Mouse (Mus musculus) heart, embryonic 13.5 days (tissue): ENCODE data around the gene Rcor2. TPM values are rescaled to one million over a fixed set of nuclear protein-coding genes. Genes with fewer than 3 reads are reported as not detected.
A peak's percentile ranks its signal among the peaks of the same experiment; 100 is the strongest.

Experiments used
- ATAC-seq: fragments of 200-750 bp; cut with Nextera tagmentation; 2 replicates; pipeline ENCODE4 v1.8.0; 2017; ENCODE audit warnings: moderate TSS enrichment; ENCODE audit not compliant: insufficient number of reproducible peaks, low FRiP score, low TSS enrichment; ENCODE audit errors: extremely low read depth
- H3K27ac ChIP-seq: fragments of 300-500 bp; sonication (generic); replicated peaks from 2 replicates; pipeline ENCODE4 v1.5.1; 2015; ENCODE audit warnings: moderate library complexity, mild to moderate bottlenecking, inconsistent platforms
- H3K27me3 ChIP-seq: fragments of 300-500 bp; sonication (generic); replicated peaks from 2 replicates; pipeline ENCODE4 v1.6.1; 2015; ENCODE audit warnings: mild to moderate bottlenecking, inconsistent platforms
- H3K36me3 ChIP-seq: fragments of 300-500 bp; sonication (generic); 2 replicates; pipeline ENCODE4 v1.6.1; 2015; ENCODE audit warnings: mild to moderate bottlenecking, inconsistent platforms
- H3K4me1 ChIP-seq: fragments of 300-500 bp; sonication (generic); 2 replicates; pipeline ENCODE4 v1.6.1; 2015; ENCODE audit warnings: inconsistent platforms
- H3K4me2 ChIP-seq: fragments of 300-500 bp; sonication (generic); 2 replicates; pipeline ENCODE4 v1.6.1; 2015; ENCODE audit warnings: inconsistent platforms, mild to moderate bottlenecking, moderate library complexity
- H3K4me3 ChIP-seq: fragments of 300-500 bp; sonication (generic); 2 replicates; pipeline ENCODE4 v1.5.1; 2015; ENCODE audit warnings: moderate library complexity, mild to moderate bottlenecking, inconsistent platforms
- H3K9ac ChIP-seq: fragments of 300-500 bp; sonication (generic); 2 replicates; pipeline ENCODE4 v1.6.1; 2015; ENCODE audit warnings: inconsistent platforms, mild to moderate bottlenecking, moderate library complexity
- H3K9me3 ChIP-seq: fragments of 300-500 bp; sonication (generic); 2 replicates; pipeline ENCODE4 v1.6.1; 2016; ENCODE audit warnings: inconsistent platforms
- WGBS: fragments of 180-500 bp; shearing (Covaris S2); methylation state at CpG from one replicate; pipeline ENCODE4 v1.1.7; 2015; ENCODE audit warnings: mixed read lengths; 5-methylcytosine and 5-hydroxymethylcytosine counted together
- polyA plus RNA-seq: library from polyadenylated mRNA; unstranded; fragments of >200 nt; fragmentation: Nextera tagmentation; extraction: Ambion mirVana; gene quantifications from 2 replicates; pipeline ENCODE4 v1.2.1, GENCODE M21; 2015

The Rcor2 gene
- polyA plus RNA-seq, 1 experiment from 2014 or later: 12.7 TPM

GRCm38 (mm10) chr19:7307995-7308770, 41.1 kb downstream of the Rcor2 start:
- H3K4me1 ChIP-seq: peaks cover 84% of the 10 kb centered on the region
- peak overlapping the region; percentile 52 for H3K27ac ChIP-seq
- H3K36me3 ChIP-seq: no peaks in the 10 kb centered on the region
- WGBS: 30% methylated on average over 8 of the region's 8 CpGs
- no peaks in the 10 kb centered on the region for H3K27me3 ChIP-seq
- ATAC-seq: no peak
- peak overlapping the region; percentile 30 for H3K4me2 ChIP-seq
- H3K9me3 ChIP-seq: no peaks in the 10 kb centered on the region
- peak overlapping the region; percentile 5 for H3K9ac ChIP-seq
- no peak overlapping the region for H3K4me3 ChIP-seq

DNA sequence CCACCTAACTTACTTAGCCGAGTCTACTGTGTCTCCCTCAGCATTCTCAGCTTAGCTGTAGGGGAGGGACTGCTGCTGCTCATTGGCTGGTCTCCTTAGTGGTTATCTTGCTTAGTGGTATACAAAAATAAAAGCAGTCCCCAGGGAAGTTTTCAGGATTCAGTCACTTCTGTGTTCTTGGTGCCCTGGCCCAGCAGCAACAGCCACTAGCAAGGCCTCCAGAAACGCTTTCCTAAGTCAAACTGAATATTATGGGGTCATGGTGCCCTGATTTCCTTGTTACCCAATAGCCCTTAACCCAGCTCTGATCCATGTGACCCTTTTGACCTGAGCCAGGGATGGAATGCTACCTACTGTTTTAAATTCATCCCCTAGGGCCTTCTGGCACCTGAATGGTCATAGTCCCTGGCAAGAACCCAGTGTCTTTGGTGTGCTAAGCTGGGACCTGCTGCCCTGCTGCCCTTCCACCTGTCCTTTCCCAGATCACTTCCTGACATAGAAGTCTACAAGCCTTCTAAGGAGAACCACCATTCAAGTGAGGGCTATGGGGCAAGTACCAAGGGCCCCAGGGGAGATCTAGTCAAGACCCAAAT, 42.7 kb downstream of the Rcor2 start:
- Histone ChIP-seq H3K4me1 (peaks cover 96% of the 10 kb centered on the region), H3K36me3 (no peaks in the 10 kb centered on the region), H3K9me3 (no peaks in the 10 kb centered on the region), H3K27ac (peak overlapping the region; percentile 89), H3K4me2 (peak overlapping the region; percentile 55; the same call in 1 of the 2 replicates), H3K4me3 (no peak overlapping the region), H3K9ac (peak overlapping the region; percentile 71), H3K27me3 (no peaks in the 10 kb centered on the region)
- ATAC-seq: no peak
- WGBS: 40% methylated on average over 2 of the region's 2 CpGs

- Histone ChIP-seq H3K4me3 (no peak overlapping the region), H3K9ac (peak overlapping the region; percentile 71)
- 12% methylated on average over 5 of the region's 5 CpGs for WGBS
Measured at GRCm38 (mm10) chr19:7310704-7311103, 43.6 kb downstream of the Rcor2 start.

DNA sequence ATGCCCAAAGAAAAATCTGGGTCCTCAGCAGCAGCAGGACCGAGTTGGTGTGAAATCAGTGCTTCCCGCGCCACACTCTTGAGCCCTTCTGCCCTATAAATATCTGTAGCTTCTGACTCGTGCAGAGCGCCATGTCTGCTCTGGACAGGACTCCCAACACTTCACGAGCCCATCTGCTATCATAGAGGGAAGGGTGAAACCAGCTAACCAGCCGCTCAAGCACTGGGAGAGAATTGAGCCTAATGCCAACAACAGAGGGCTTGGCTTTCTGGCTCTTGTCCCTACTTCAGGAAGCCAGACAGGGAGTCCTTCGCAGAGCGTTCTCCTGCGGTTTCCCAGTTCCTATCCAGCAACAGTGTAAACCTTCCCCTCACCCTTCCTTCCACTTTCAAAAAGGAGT, 44.2 kb downstream of the Rcor2 start:
- Histone ChIP-seq H3K9me3 (no peaks in the 10 kb centered on the region), H3K27ac (peak overlapping the region; percentile 89), H3K4me3 (peak overlapping the region; percentile 16; the same call in 1 of the 2 replicates), H3K4me1 (peaks cover 97% of the 10 kb centered on the region), H3K9ac (peak overlapping the region; percentile 71), H3K27me3 (no peaks in the 10 kb centered on the region), H3K4me2 (peak overlapping the region; percentile 55), H3K36me3 (no peaks in the 10 kb centered on the region)
- 19% methylated on average over 10 of the region's 10 CpGs for WGBS
- peak; percentile 31; the same call in 1 of the 2 replicates for ATAC-seq

More at GRCm38 (mm10) chr19:7310704-7311103, 43.6 kb downstream of the Rcor2 start:
- no peaks in the 10 kb centered on the region for H3K27me3 ChIP-seq
- 0 out of 2 replicates have a peak, but pooled peaks have one; percentile 32 for ATAC-seq
- peak overlapping the region; percentile 55 for H3K4me2 ChIP-seq
- no peaks in the 10 kb centered on the region for H3K9me3 ChIP-seq
- no peaks in the 10 kb centered on the region for H3K36me3 ChIP-seq
- H3K4me1 ChIP-seq: peaks cover 97% of the 10 kb centered on the region
- H3K27ac ChIP-seq: peak overlapping the region; percentile 89

DNA sequence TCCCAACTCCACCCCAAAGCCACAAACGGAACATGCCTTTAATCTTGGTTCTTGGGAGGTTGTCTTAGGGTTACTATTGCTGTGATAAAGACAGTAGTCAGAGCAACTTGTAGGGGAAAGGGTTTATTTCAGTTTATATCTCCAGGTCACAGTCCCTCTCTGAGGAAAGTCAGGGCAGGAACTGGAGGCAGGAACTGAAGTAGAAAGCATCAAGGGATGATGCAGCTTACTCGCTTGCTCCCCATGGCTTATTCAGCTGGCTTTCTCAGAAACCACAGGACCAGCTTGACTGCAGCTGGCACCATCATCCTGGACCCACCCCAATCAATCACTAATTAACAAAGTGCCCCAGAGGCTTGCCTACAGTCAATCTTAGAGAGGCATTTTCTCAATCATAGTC, 46.5 kb downstream of the Rcor2 start:
- no peak overlapping the region for H3K27ac ChIP-seq
- no peaks in the 10 kb centered on the region for H3K36me3 ChIP-seq
- ATAC-seq: no peak
- H3K4me3 ChIP-seq: no peak overlapping the region
- no peak overlapping the region for H3K9ac ChIP-seq
- no peaks in the 10 kb centered on the region for H3K27me3 ChIP-seq
- peaks cover 75% of the 10 kb centered on the region for H3K4me1 ChIP-seq
- H3K9me3 ChIP-seq: no peaks in the 10 kb centered on the region
- WGBS: 74% methylated on average over 2 of the region's 2 CpGs
- no peak overlapping the region for H3K4me2 ChIP-seq

- ATAC-seq: no peak
- Histone ChIP-seq H3K4me2 (no peak overlapping the region), H3K4me3 (no peak overlapping the region), H3K9ac (peak overlapping the region; percentile 28; the same call in 1 of the 2 replicates), H3K4me1 (peaks cover 61% of the 10 kb centered on the region), H3K27me3 (no peaks in the 10 kb centered on the region), H3K27ac (no peak overlapping the region), H3K36me3 (no peaks in the 10 kb centered on the region), H3K9me3 (no peaks in the 10 kb centered on the region)
- WGBS: 59% methylated on average over 8 of the region's 8 CpGs
Measured at GRCm38 (mm10) chr19:7314976-7315586, 48.0 kb downstream of the Rcor2 start.

DNA sequence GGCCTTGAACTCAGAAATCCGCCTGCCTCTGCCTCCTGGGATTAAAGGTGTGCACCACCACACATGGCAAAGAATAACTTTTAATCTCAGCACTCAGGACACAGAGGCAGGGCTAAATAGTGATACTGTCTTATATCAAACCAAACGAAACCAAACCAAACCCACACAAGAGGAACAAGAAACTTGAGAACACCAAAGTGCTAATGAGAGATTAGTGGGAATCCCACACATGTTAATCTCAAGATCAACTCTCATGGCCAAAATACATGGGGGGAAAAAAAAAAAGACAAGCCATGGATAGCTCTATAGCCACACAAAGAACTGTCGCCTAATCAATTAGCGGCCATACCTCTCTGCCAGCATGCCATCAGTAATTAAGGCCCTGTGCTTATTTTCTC, 48.5 kb downstream of the Rcor2 start:
- WGBS: 89% methylated on average over 4 of the region's 4 CpGs
- no peak for ATAC-seq
- H3K27me3 ChIP-seq: no peaks in the 10 kb centered on the region
- H3K9ac ChIP-seq: no peak overlapping the region
- no peak overlapping the region for H3K4me3 ChIP-seq
- no peak overlapping the region for H3K4me2 ChIP-seq
- H3K36me3 ChIP-seq: no peaks in the 10 kb centered on the region
- H3K4me1 ChIP-seq: peaks cover 59% of the 10 kb centered on the region
- H3K9me3 ChIP-seq: no peaks in the 10 kb centered on the region
- H3K27ac ChIP-seq: no peak overlapping the region

GRCm38 (mm10) chr19:7316822-7317221, 49.7 kb downstream of the Rcor2 start:
- no peak overlapping the region for H3K9ac ChIP-seq
- no peaks in the 10 kb centered on the region for H3K27me3 ChIP-seq
- H3K4me1 ChIP-seq: peaks cover 49% of the 10 kb centered on the region
- H3K9me3 ChIP-seq: no peaks in the 10 kb centered on the region
- ATAC-seq: no peak
- H3K27ac ChIP-seq: no peak overlapping the region
- H3K4me3 ChIP-seq: no peak overlapping the region
- no peak overlapping the region for H3K4me2 ChIP-seq
- no peaks in the 10 kb centered on the region for H3K36me3 ChIP-seq
- 78% methylated on average over 4 of the region's 4 CpGs for WGBS

GRCm38 (mm10) chr19:7317716-7318115, 50.6 kb downstream of the Rcor2 start:
- Histone ChIP-seq H3K27ac (no peak overlapping the region), H3K36me3 (no peaks in the 10 kb centered on the region), H3K4me2 (no peak overlapping the region), H3K27me3 (no peaks in the 10 kb centered on the region), H3K4me3 (no peak overlapping the region), H3K9ac (no peak overlapping the region), H3K4me1 (peaks cover 43% of the 10 kb centered on the region), H3K9me3 (no peaks in the 10 kb centered on the region)
- 82% methylated on average over 4 of the region's 4 CpGs for WGBS
- no peak for ATAC-seq

GRCm38 (mm10) chr19:7320181-7320580, 53.1 kb downstream of the Rcor2 start:
- H3K36me3 ChIP-seq: no peaks in the 10 kb centered on the region
- H3K4me1 ChIP-seq: peaks cover 21% of the 10 kb centered on the region
- H3K27ac ChIP-seq: no peak overlapping the region
- H3K9me3 ChIP-seq: no peaks in the 10 kb centered on the region
- no peaks in the 10 kb centered on the region for H3K27me3 ChIP-seq
- no peak overlapping the region for H3K4me3 ChIP-seq
- no peak overlapping the region for H3K9ac ChIP-seq
- H3K4me2 ChIP-seq: no peak overlapping the region
- WGBS: 51% methylated on average over 2 of the region's 2 CpGs
- no peak for ATAC-seq

DNA sequence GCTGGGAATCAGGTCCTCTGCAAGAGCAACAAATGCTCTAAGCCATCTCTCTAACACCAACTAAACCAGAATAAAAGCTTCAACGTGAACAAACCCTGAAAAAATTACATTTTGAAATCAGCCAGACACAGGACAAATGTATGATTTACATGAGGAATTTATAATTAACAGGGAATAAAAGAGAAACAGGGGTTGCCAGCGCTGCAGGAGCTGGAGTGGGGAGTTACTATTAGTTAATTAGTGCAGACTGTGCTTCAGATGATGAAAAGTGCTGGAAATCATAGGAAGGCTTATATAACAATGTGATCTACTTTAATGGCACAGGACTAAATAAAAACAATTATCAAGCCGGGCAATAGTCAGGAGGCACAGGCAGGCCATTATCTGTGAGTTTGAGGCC, 54.3 kb downstream of the Rcor2 start:
- Histone ChIP-seq H3K4me1 (peaks cover 9% of the 10 kb centered on the region; the same call in 1 of the 2 replicates), H3K27ac (no peak overlapping the region), H3K9ac (no peak overlapping the region), H3K36me3 (peaks cover 3% of the 10 kb centered on the region), H3K4me3 (no peak overlapping the region), H3K9me3 (no peaks in the 10 kb centered on the region), H3K27me3 (no peaks in the 10 kb centered on the region), H3K4me2 (no peak overlapping the region)
- 89% methylated on average over 3 of the region's 3 CpGs for WGBS
- ATAC-seq: no peak
